Mouse (Mus musculus) frontal cortex, postnatal 14 days (tissue): ENCODE measurements around the gene Ankrd60.
A peak's percentile ranks its signal among the peaks of the same experiment; 100 is the strongest.

ENCODE experiments used
- DNase-seq, 2 experiments: peaks; one replicate each; pipeline ENCODE4 v3.0.0; 2022; ENCODE audit warnings: low spot score in 2 of 2

Gene Ankrd60

GRCm38 (mm10) chr2:173577669-173578557, at the start of gene Ankrd60:
Gene Ankrd60, minus strand, starts transcription at chr2:173578365.
- DNase-seq: no peak

GRCm38 (mm10) chr2:173625786-173626185, 47.6 kb upstream of the Ankrd60 start:
- no peak for DNase-seq

- DNase-seq: no peak
These were observed 46.5 kb upstream of the Ankrd60 start for GRCm38 (mm10) chr2:173624667-173625066.

GRCm38 (mm10) chr2:173622173-173622601, 44.0 kb upstream of the Ankrd60 start:
- no peak for DNase-seq

GRCm38 (mm10) chr2:173620645-173621044, 42.5 kb upstream of the Ankrd60 start:
- no peak for DNase-seq

GRCm38 (mm10) chr2:173619132-173619531, 41.0 kb upstream of the Ankrd60 start:
- DNase-seq: no peak

- no peak for DNase-seq
These were observed 38.0 kb upstream of the Ankrd60 start for GRCm38 (mm10) chr2:173616156-173616555.

- DNase-seq: no peak
These were observed 37.4 kb upstream of the Ankrd60 start for GRCm38 (mm10) chr2:173615378-173616081.

GRCm38 (mm10) chr2:173608020-173608958, 30.1 kb upstream of the Ankrd60 start:
- DNase-seq: no peak

- no peak for DNase-seq
These were observed 28.2 kb upstream of the Ankrd60 start for GRCm38 (mm10) chr2:173606415-173606804.

- no peak for DNase-seq
These were observed 27.7 kb upstream of the Ankrd60 start for GRCm38 (mm10) chr2:173605713-173606414.

- DNase-seq: no peak
These were observed 23.7 kb upstream of the Ankrd60 start for GRCm38 (mm10) chr2:173601861-173602260.

- no peak for DNase-seq
These were observed 17.2 kb upstream of the Ankrd60 start for GRCm38 (mm10) chr2:173595374-173595781.

- DNase-seq: no peak
These were observed 16.3 kb upstream of the Ankrd60 start for GRCm38 (mm10) chr2:173594313-173595063.

- no peak for DNase-seq
These were observed 15.7 kb upstream of the Ankrd60 start for GRCm38 (mm10) chr2:173593841-173594240.

- DNase-seq: no peak
These were observed 14.6 kb upstream of the Ankrd60 start for GRCm38 (mm10) chr2:173592781-173593180.

- no peak for DNase-seq
These were observed 9.2 kb upstream of the Ankrd60 start for GRCm38 (mm10) chr2:173587411-173587810.

- peak in 1 of 2 experiments; percentile 31 for DNase-seq
These were observed 8.2 kb upstream of the Ankrd60 start for GRCm38 (mm10) chr2:173586118-173586968.

GRCm38 (mm10) chr2:173585387-173586117, 7.4 kb upstream of the Ankrd60 start:
- DNase-seq: peak in 1 of 2 experiments; percentile 31
